Mouse (Mus musculus): ENCODE data around the gene Ppp1r9a. TPM values are rescaled to one million over a fixed set of nuclear protein-coding genes. Genes with fewer than 3 reads are reported as not detected.

The Ppp1r9a gene
- polyA plus RNA-seq, 1 experiment from 2014 or later, result 18.7 TPM

DNA sequence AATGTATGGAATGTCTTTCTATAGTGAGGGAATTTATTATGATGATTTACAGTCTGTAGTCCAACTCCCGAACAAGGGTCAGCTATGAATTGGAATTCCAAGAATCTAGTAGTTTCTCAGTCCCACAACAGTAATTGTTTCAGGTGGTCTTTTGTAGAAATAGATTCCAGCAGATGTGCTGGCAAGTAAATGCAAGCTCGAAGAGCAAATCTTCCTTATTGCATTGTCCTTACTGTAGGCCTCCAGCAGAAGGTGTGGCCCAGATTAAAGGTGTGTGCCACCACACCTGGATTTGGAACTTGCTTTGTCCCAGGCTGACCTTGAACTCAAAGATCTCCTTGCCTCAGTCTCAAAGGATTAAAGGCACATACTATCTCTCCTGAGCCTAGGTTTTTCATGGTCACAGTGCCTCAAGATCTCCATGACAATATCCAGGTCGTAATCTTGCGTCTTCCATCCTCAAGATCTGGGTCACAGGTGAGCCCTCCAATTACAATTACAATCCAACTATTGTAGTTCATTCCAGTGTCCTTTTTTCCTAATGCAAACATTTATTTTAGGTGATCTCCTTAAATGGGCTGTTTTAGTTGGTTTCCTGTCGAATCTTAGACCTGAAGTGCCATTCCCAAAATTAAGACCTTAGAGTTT lies 130.4 kb downstream of the Ppp1r9a start:
- no peaks in the 10 kb centered on the region for H3K36me3 ChIP-seq (replicated peaks)
- DNase-seq (ENCODE audit: extremely low spot score, low spot score), result no peak
- H3K4me3 ChIP-seq, result no peak overlapping the region
- H3K4me1 ChIP-seq, result peaks cover 30% of the 10 kb centered on the region
- H3K9me3 ChIP-seq, result no peaks in the 10 kb centered on the region
- no peak overlapping the region for H3K27ac ChIP-seq
- no peaks in the 10 kb centered on the region for H3K27me3 ChIP-seq (ENCODE audit: poor library complexity, severe bottlenecking)
- 92% methylated on average over 5 of the region's 5 CpGs for WGBS

DNA sequence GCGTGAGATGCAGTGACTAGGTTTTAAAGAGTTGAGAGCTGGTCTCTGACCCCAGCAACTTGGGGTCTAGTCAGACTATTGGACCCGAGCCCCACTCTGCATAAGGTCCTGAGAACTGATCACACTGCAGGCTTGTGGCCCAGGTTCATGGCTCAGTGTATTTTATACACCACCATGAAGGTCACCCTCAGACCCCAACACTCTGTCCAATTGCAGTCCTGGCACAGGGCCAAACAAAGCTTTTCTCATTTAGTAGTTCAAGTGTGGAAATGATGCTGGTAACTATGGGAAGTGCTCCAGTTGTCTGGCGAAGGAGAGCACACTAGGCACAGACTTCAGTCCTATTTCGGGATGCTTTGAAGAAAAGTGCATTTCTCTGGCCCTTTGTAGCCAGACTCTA lies 134.5 kb downstream of the Ppp1r9a start:
- DNase-seq (ENCODE audit: extremely low spot score, low spot score), result no peak

DNA sequence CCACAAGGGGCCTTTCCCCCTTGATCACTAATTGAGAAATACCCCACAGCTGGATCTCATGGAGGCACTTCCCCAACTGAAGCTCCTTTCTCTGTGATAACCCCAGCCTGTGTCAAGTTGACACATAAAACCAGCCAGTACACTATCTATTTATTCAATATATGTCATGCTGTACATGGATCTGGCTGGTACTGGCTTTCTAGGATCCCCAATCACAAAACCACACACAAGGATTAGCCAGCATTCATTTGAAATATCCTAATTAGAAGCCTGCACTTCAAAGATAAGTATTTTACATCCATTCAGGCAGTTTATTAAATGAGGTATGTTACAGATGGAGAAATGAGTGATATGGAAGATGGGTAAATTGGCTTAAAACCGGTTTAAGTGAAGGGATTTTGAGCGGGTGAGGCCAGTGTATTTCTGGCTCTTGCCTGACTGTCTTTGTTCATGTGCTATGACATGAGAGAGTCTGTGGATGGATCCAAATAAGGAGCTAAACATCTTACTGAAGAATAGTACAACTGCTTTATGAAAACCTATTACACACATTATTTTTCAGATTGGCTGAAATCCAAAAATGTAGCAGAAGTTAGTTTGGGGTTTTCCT lies 135.5 kb downstream of the Ppp1r9a start:
- Histone ChIP-seq H3K4me1 (peaks cover 13% of the 10 kb centered on the region), H3K27ac (no peak overlapping the region), H3K36me3 (replicated peaks) (no peaks in the 10 kb centered on the region), H3K9me3 (no peaks in the 10 kb centered on the region), H3K27me3 (ENCODE audit: poor library complexity, severe bottlenecking) (no peaks in the 10 kb centered on the region), H3K4me3 (no peak overlapping the region)
- WGBS, result 91% methylated on average over 2 of the region's 2 CpGs
- DNase-seq (ENCODE audit: extremely low spot score, low spot score), result no peak

More for the DNA sequence above, 134.5 kb downstream of the Ppp1r9a start:
- H3K36me3 ChIP-seq (replicated peaks), result no peaks in the 10 kb centered on the region
- H3K9me3 ChIP-seq, result no peaks in the 10 kb centered on the region
- peaks cover 13% of the 10 kb centered on the region for H3K4me1 ChIP-seq
- H3K27me3 ChIP-seq (ENCODE audit: poor library complexity, severe bottlenecking), result no peaks in the 10 kb centered on the region
- no peak overlapping the region for H3K4me3 ChIP-seq
- H3K27ac ChIP-seq, result peak overlapping the region; percentile 11; the same call in 1 of the 2 replicates
- WGBS, result 90% methylated on average over 4 of the region's 4 CpGs

DNA sequence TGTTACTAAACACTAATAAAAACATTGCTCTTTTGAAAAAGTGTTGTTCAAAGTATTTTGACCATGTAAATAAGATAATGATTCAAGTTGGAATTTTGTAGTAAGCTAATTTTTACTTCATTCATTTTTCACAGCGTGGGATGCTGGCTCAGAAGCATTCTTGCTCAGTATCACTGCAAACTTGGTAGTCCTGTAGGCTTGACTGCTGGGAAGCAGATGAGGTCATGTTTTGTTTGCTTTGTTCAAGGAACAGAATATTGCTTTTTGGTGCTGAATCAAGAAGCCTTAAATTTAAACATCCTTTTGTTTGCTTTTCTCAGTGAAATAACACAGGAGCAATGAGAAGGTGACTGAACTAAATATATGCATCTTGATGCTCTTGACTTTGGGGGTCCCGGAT lies 136.6 kb downstream of the Ppp1r9a start:
- Histone ChIP-seq H3K27ac (no peak overlapping the region), H3K27me3 (ENCODE audit: poor library complexity, severe bottlenecking) (no peaks in the 10 kb centered on the region), H3K36me3 (replicated peaks) (no peaks in the 10 kb centered on the region), H3K4me3 (no peak overlapping the region), H3K9me3 (no peaks in the 10 kb centered on the region), H3K4me1 (peaks cover 13% of the 10 kb centered on the region)
- DNase-seq (ENCODE audit: extremely low spot score, low spot score), result no peak
- 87% methylated on average over 2 of the region's 2 CpGs for WGBS

DNA sequence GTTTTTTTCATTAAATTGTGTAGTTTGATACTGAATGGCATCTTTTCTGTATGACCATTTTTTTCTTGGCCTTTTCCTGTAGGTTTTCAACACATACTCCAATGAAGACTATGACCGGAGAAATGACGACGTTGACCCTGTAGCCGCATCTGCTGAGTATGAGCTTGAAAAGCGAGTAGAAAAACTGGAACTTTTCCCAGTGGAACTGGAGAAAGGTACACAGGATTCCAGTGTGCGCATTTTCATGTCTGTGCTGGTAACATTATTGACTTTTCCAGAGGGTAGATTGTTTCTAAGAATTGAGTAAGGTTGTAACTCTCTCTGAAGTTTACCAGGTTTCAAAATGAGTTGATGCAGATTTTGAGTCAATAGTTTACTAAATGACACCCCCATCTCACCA lies 143.1 kb downstream of the Ppp1r9a start:
- no peaks in the 10 kb centered on the region for H3K9me3 ChIP-seq
- 96% methylated on average over 6 of the region's 6 CpGs for WGBS
- H3K36me3 ChIP-seq (replicated peaks), result peaks cover 22% of the 10 kb centered on the region
- no peaks in the 10 kb centered on the region for H3K4me1 ChIP-seq
- no peak overlapping the region for H3K4me3 ChIP-seq
- DNase-seq (ENCODE audit: extremely low spot score, low spot score), result no peak
- H3K27me3 ChIP-seq (ENCODE audit: poor library complexity, severe bottlenecking), result no peaks in the 10 kb centered on the region
- H3K27ac ChIP-seq, result no peak overlapping the region

DNA sequence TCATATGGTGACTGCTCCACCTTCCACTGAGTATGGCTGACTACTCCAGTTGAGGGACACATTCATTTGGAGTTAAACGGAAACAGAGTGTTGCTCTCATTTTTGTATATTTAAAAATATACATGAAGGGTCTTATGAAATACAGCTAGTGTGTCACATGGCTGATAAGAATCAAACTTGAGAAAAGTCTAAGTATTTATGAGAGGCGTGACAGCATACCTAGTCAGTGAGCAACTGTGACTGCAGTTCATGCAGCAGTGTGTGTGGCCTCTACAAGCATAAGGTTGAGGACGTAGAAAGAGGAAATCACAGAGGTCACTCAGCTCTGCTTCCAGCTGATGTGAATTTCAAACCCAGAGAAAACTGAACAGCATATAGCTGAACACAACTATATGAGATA lies 145.3 kb downstream of the Ppp1r9a start:
- WGBS, result 91% methylated on average over 3 of the region's 3 CpGs
- peaks cover 22% of the 10 kb centered on the region for H3K36me3 ChIP-seq (replicated peaks)
- DNase-seq (ENCODE audit: extremely low spot score, low spot score), result no peak
- no peaks in the 10 kb centered on the region for H3K4me1 ChIP-seq
- no peak overlapping the region for H3K27ac ChIP-seq
- H3K4me3 ChIP-seq, result no peak overlapping the region
- no peaks in the 10 kb centered on the region for H3K9me3 ChIP-seq
- H3K27me3 ChIP-seq (ENCODE audit: poor library complexity, severe bottlenecking), result no peaks in the 10 kb centered on the region

DNA sequence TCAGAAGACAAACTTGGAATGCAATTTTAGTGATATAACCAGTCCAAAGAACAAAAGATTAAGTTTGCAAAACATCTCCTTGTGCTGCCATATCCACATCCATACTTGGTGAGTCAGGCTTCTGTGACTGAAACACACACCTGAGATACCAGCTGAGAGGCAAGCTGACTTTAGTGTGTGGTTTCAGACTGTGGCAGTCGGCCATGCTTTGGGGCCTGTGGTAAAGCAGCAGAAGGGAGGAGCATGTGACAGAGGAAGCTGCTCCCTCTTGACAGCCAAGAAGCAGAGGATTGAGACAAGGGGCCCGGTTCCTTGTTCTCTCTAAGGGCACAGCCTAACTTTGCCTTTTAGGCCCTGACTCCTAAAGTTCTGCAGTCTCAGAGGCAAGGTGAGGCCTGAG lies 149.6 kb downstream of the Ppp1r9a start:
- Histone ChIP-seq H3K9me3 (no peaks in the 10 kb centered on the region), H3K27ac (no peak overlapping the region), H3K36me3 (replicated peaks) (peaks cover 8% of the 10 kb centered on the region), H3K4me1 (no peaks in the 10 kb centered on the region), H3K4me3 (no peak overlapping the region), H3K27me3 (ENCODE audit: poor library complexity, severe bottlenecking) (no peaks in the 10 kb centered on the region)
- no peak for DNase-seq (ENCODE audit: extremely low spot score, low spot score)
- whole genome bisulfite sequencing, result 79% methylated on average over 2 of the region's 2 CpGs

DNA sequence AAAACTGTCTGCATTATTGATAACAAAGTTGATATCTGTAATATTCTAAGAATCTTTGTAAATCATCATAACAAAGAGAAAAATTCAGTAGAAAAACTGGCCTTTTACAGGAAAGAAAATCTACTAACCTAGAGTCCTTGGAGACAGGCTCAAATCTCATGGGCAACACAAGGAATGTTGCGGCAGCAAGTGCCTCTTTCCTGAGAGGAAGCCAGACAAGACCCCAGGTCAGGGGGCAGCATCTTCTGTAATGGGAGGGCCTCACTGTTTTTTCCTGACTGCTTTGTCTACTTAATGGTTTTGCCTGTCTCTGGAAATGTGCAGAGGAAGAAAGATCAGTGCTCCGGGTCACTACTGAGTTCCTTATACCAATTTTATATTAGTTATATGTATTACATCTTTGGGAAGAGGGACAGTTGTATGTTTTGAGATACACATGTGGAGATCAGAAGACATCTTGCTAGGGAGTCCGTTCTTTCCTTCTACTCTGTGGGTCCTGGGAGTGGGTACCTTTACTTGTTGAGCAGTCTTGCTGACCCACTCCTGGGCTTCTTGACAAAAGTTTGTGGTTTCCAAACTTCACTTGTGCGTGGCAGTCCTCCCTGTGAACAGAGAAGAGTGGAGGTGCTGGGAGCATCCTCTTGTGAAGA lies 151.9 kb downstream of the Ppp1r9a start:
- 84% methylated on average over 4 of the region's 4 CpGs for WGBS
- Histone ChIP-seq H3K36me3 (replicated peaks) (no peaks in the 10 kb centered on the region), H3K27ac (no peak overlapping the region), H3K9me3 (no peaks in the 10 kb centered on the region), H3K4me1 (no peaks in the 10 kb centered on the region), H3K4me3 (no peak overlapping the region), H3K27me3 (ENCODE audit: poor library complexity, severe bottlenecking) (no peaks in the 10 kb centered on the region)
- DNase-seq (ENCODE audit: extremely low spot score, low spot score), result no peak

DNA sequence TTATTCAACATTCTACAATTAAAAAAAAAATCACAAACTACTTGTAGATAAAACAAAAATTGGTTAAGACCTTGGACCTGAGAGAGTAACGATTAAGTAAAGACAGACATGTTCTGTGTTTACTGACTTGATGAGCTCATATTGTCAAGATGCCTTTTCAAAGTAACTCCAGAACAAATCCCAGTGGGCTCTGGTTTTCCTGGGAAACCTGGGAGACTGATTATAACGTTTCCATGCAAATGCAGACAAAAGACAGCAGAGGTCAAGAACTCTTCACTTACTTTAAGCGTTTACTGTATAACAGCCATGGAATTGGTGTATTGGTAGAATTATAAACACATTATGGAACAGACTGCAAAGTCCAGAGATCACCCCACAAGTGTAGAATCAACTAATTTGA lies 172.0 kb downstream of the Ppp1r9a start:
- Histone ChIP-seq H3K9me3 (no peaks in the 10 kb centered on the region), H3K36me3 (replicated peaks) (peaks cover 23% of the 10 kb centered on the region), H3K4me1 (peaks cover 2% of the 10 kb centered on the region; the same call in 1 of the 2 replicates), H3K27ac (no peak overlapping the region), H3K4me3 (no peak overlapping the region), H3K27me3 (ENCODE audit: poor library complexity, severe bottlenecking) (no peaks in the 10 kb centered on the region)
- WGBS, result 74% methylated on average over 3 of the region's 3 CpGs
- no peak for DNase-seq (ENCODE audit: extremely low spot score, low spot score)

DNA sequence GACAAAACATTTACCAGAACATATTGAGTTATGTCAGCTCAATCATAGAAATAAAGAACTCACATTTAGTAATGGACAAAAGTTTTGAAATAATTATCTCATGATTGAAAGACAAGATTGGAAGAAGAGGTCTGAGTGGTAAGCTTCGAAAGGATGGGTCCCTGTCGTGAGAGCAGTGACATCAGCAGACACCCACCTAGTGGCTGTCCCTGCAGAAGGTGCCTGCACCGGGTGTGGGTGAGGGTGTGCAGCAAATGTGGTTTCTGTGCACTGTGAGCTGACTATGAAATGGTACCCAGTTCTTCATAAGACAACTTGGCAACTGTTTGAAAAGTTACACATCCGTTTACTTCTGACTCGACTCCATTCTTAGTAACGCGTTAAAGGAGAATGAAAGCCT lies 173.0 kb downstream of the Ppp1r9a start:
- Histone ChIP-seq H3K27me3 (ENCODE audit: poor library complexity, severe bottlenecking) (no peaks in the 10 kb centered on the region), H3K4me3 (no peak overlapping the region), H3K27ac (no peak overlapping the region), H3K9me3 (no peaks in the 10 kb centered on the region), H3K36me3 (replicated peaks) (peaks cover 23% of the 10 kb centered on the region), H3K4me1 (peaks cover 12% of the 10 kb centered on the region)
- WGBS, result 93% methylated on average over 7 of the region's 7 CpGs
- no peak for DNase-seq (ENCODE audit: extremely low spot score, low spot score)

DNA sequence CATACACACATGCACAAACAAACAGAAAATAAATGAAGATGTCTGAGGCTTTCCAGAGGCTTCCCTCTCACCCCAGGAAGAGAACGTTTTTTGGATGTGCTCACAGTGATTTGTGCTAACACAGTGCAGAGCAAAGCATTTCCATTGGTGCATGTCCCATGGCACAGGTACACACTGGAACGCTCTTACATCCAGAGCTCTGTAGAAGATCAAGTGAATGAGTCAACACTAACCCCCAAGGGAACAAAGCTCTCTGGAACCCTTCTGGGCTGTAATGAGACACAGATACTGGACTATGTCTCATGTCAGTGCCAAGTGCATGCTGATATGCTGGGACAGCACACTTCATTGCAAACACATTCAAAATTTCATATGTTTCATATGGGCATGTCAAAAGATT lies 175.3 kb downstream of the Ppp1r9a start:
- Histone ChIP-seq H3K27ac (no peak overlapping the region), H3K4me1 (peaks cover 35% of the 10 kb centered on the region), H3K36me3 (replicated peaks) (peaks cover 23% of the 10 kb centered on the region), H3K27me3 (ENCODE audit: poor library complexity, severe bottlenecking) (no peaks in the 10 kb centered on the region), H3K9me3 (no peaks in the 10 kb centered on the region), H3K4me3 (no peak overlapping the region)
- 93% methylated on average over 2 of the region's 2 CpGs for WGBS
- DNase-seq (ENCODE audit: extremely low spot score, low spot score), result no peak

DNA sequence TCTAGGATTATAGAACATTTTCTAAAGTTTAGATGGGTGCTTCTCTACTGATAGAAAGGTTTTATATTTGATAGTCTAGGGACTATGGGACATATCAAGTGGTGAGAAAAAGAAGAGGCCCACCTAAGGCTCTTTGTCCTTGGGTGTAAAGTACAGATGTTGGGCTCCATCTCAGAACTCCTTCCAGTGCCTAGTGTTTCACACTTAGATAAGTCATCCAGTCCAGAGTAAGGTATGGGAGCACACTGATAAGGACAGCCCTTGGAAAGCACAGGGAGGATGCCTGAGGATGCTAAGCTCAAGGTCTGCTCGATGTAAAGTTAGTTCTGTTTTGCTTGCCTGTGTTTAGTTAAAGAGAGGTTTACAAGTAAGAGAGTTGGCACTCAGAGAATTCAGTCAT lies 176.4 kb downstream of the Ppp1r9a start:
- Histone ChIP-seq H3K36me3 (replicated peaks) (peaks cover 21% of the 10 kb centered on the region), H3K4me3 (no peak overlapping the region), H3K4me1 (peaks cover 36% of the 10 kb centered on the region), H3K27me3 (ENCODE audit: poor library complexity, severe bottlenecking) (no peaks in the 10 kb centered on the region), H3K9me3 (no peaks in the 10 kb centered on the region), H3K27ac (no peak overlapping the region)
- DNase-seq (ENCODE audit: extremely low spot score, low spot score), result no peak
- WGBS, result 91% methylated on average over 1 of the region's 1 CpGs

DNA sequence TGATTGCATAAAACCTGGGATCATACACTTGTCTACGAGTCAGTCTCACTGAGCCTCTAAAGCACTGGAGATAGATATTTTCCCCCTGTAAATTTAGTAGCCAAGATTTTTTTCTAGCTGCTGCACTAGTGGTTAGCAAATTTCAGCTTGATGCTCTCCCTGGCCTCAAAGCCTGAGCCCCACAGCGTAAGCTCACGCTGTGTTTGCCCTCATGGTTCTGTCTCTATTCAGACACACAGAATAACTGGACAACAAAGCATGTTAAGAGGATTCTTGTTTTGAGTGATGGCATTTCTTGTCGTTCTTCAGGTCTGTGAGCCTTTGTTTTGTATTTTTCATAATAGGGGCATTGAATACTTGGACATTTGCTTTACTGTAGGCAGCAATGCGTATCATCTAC lies 177.4 kb downstream of the Ppp1r9a start:
- H3K27ac ChIP-seq, result peak overlapping the region; percentile 64
- H3K4me1 ChIP-seq, result peaks cover 36% of the 10 kb centered on the region
- 64% methylated on average over 5 of the region's 5 CpGs for WGBS
- H3K9me3 ChIP-seq, result no peaks in the 10 kb centered on the region
- H3K36me3 ChIP-seq (replicated peaks), result peaks cover 18% of the 10 kb centered on the region
- no peak overlapping the region for H3K4me3 ChIP-seq
- DNase-seq (ENCODE audit: extremely low spot score, low spot score), result no peak
- H3K27me3 ChIP-seq (ENCODE audit: poor library complexity, severe bottlenecking), result no peaks in the 10 kb centered on the region
